Mouse (Mus musculus) hindbrain, embryonic 14.5 days (tissue): ENCODE measurements at regions not wholly inside any gene's neighbourhood (a gene's known extent, or its start where the extent isn't known, plus 50 kb on each side); places are given as distances from the start of the nearest gene placed in this dataset.

Experiments used
- ATAC-seq: fragments of 200-750 bp; cut with Nextera tagmentation; 2 replicates; pipeline ENCODE4 v1.8.0; 2017; ENCODE audit warnings: moderate number of reproducible peaks, mild to moderate bottlenecking, moderate TSS enrichment, moderate library complexity; ENCODE audit not compliant: low FRiP score
- DNase-seq: peaks from one replicate; pipeline ENCODE4 v3.0.0-alpha.2; 2015; ENCODE audit warnings: low spot score
- H3K27ac ChIP-seq: fragments of 300-500 bp; sonication (generic); 2 replicates; pipeline ENCODE4 v1.5.1; 2014; ENCODE audit warnings: mild to moderate bottlenecking, moderate library complexity
- H3K27me3 ChIP-seq: fragments of 300-500 bp; sonication (generic); 2 replicates; pipeline ENCODE4 v1.6.1; 2014; ENCODE audit warnings: mild to moderate bottlenecking, low read length, mixed read lengths; ENCODE audit not compliant: control insufficient read depth, insufficient read depth
- H3K36me3 ChIP-seq: fragments of 300-500 bp; sonication (generic); replicated peaks from 2 replicates; pipeline ENCODE4 v1.6.1; 2014; ENCODE audit not compliant: control insufficient read depth, insufficient read depth
- H3K4me1 ChIP-seq: fragments of 300-500 bp; sonication (generic); replicated peaks from 2 replicates; pipeline ENCODE4 v1.6.1; 2014; ENCODE audit warnings: antibody characterized with exemption, low read length, mixed read lengths; ENCODE audit not compliant: control insufficient read depth, insufficient read depth
- H3K4me2 ChIP-seq: fragments of 300-500 bp; sonication (generic); replicated peaks from 2 replicates; pipeline ENCODE4 v1.6.1; 2014; ENCODE audit warnings: mild to moderate bottlenecking, moderate library complexity
- H3K4me3 ChIP-seq: fragments of 300-500 bp; sonication (generic); replicated peaks from 2 replicates; pipeline ENCODE4 v1.5.1; 2014; ENCODE audit warnings: mild to moderate bottlenecking, low read length
- H3K9ac ChIP-seq: fragments of 300-500 bp; sonication (generic); 2 replicates; pipeline ENCODE4 v1.6.1; 2014
- H3K9me3 ChIP-seq: fragments of 300-500 bp; sonication (generic); 2 replicates; pipeline ENCODE4 v1.6.1; 2016; ENCODE audit warnings: low read length; ENCODE audit not compliant: control insufficient read depth
- WGBS: fragments of 180-500 bp; shearing (Covaris S2); extraction: QIAGEN DNeasy Blood & Tissue Kit; methylation state at CpG from one replicate; pipeline ENCODE4 v1.1.7; 2014; 5-methylcytosine and 5-hydroxymethylcytosine counted together

DNA sequence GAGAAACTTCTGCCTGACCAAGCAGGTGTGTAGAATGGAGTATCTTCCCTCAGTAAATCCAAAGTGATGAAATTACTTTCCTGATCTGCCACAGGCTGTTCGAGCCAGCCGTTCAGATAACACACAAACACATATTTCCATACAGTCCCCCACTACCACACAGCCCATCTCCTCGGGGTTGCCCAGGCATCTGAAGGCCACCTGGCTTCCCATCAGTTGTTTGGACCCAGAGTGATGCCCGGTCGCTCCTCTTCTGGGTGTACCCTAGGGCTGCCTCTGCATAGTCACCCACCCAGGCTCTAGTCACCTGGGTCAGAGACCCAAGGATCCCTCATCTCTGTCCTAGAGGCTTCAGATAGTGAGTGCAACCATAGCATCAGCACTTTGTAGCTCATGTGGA, 107.9 kb downstream of the CK137956 start:
- Histone ChIP-seq H3K36me3 (no peaks in the 10 kb centered on the region), H3K9ac (no peak overlapping the region), H3K9me3 (no peaks in the 10 kb centered on the region), H3K4me3 (no peak overlapping the region), H3K4me2 (no peak overlapping the region), H3K27ac (no peak overlapping the region), H3K4me1 (no peaks in the 10 kb centered on the region), H3K27me3 (no peaks in the 10 kb centered on the region)
- 90% methylated on average over 5 of the region's 5 CpGs for WGBS
- DNase-seq (no peak), ATAC-seq (no peak)

DNA sequence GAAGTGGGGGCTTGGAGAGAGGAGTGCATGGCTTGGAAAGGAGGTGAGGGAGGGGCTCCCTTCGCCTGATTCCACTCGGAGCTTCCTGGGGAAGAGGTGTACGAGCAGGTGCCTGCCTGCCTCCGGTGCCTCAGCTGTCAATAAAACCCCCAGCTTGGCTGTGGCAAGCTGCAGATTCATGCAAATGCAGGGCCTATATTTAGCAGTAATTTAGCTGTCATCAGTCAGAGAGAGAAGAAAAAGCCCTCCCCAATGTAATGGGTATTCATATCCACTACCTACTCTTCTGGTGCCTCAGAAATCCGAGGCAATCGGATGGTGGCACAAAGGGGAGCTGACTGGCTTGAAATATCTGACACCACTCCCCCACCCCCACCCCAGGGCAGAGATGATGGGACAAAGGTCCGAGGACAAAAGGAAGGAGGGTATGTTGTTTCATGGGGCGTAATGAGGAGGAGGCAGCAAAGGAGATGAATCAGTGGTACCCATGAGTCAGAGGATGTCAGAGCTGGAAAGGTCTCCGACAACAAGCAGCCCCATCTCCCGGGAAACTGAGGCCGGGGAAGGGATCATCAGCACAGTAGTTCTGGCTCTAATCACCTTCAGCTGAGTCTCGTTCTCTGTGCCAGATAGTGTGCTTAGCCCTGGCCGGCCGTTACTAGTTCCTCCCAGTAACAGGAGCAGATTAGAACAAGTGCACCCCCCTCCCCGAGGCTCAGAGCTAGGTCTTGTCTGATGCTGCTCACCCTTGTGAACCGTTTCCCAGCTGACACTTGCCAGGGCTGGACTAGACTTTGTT, 109.2 kb downstream of the CK137956 start:
- WGBS: 52% methylated on average over 16 of the region's 16 CpGs
- Histone ChIP-seq H3K36me3 (no peaks in the 10 kb centered on the region), H3K27ac (no peak overlapping the region), H3K27me3 (no peaks in the 10 kb centered on the region), H3K9ac (no peak overlapping the region), H3K4me2 (no peak overlapping the region), H3K9me3 (no peaks in the 10 kb centered on the region), H3K4me1 (no peaks in the 10 kb centered on the region), H3K4me3 (no peak overlapping the region)
- ATAC-seq (no peak), DNase-seq (no peak)

DNA sequence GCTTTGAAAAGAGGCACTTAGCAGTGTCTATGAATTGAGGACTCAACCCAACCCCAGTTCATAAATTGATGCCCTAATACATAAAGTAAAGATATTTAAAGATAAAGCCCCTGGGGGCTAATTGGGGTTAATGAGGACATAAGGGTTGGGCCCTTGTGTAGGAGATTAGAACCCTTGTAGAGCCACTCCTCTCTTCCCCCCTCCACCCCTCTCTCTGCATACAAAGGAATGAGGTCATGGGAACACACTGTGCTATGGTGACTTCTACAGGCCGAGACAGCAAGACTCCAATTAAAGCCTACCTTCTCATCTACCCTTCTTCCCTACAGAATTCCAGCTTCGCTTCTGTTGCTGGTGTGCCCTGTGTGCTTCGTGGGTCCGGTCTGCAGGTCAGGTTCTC, 110.5 kb downstream of the CK137956 start:
- 78% methylated on average over 4 of the region's 4 CpGs for WGBS
- no peak overlapping the region for H3K4me3 ChIP-seq

DNA sequence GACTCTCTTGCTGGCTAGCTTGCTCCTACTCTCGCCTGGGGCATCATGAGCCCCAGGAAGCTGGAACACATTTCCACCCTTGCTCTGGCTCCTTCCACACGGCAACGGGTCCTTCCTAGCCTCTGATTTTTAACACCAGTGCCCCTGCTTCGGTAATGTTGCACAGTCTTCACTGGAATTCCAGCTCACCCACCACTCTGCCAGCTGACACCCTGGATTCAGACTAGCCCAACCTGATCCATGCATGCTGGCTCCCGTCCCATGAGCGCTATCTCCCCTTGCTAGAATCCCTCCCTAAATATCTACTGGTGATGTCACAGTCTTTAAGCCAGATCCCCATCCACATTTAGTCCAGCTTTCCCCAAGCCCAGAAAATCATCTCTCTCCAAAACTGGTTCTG, 111.2 kb downstream of the CK137956 start:
- Histone ChIP-seq H3K36me3 (no peaks in the 10 kb centered on the region), H3K27ac (no peak overlapping the region), H3K4me2 (no peak overlapping the region), H3K4me1 (no peaks in the 10 kb centered on the region), H3K4me3 (no peak overlapping the region), H3K9ac (no peak overlapping the region), H3K27me3 (no peaks in the 10 kb centered on the region), H3K9me3 (no peaks in the 10 kb centered on the region)
- WGBS: 90% methylated on average over 6 of the region's 6 CpGs
- ATAC-seq (no peak), DNase-seq (no peak)

More for the DNA sequence above, 110.5 kb downstream of the CK137956 start:
- Histone ChIP-seq H3K27ac (no peak overlapping the region), H3K4me1 (no peaks in the 10 kb centered on the region), H3K9ac (no peak overlapping the region), H3K27me3 (no peaks in the 10 kb centered on the region), H3K36me3 (no peaks in the 10 kb centered on the region), H3K9me3 (no peaks in the 10 kb centered on the region), H3K4me2 (no peak overlapping the region)
- no peak for ATAC-seq
- no peak for DNase-seq

DNA sequence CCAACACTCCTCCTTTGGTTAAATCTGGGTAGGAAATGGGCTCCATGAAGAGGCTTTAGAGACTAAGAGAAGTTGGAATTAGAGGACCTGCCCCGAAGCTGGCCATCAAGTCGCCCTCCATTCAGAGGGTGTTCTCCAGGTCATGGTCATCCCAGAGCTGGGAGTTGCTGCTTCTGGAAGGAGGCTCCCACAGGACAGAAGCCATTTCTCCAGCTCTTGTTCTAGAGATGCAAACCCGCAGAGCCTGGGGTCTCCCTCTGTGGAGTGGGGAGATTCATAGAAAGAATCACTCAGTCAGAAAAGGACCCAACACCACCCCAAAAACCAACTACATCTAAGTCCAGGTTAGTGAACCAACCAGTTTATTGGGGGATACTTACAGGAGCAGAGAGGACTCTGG, 112.2 kb downstream of the CK137956 start:
- WGBS: 89% methylated on average over 3 of the region's 3 CpGs
- no peak for ATAC-seq
- Histone ChIP-seq H3K9ac (no peak overlapping the region), H3K4me1 (no peaks in the 10 kb centered on the region), H3K27me3 (no peaks in the 10 kb centered on the region), H3K27ac (no peak overlapping the region), H3K4me2 (no peak overlapping the region), H3K9me3 (no peaks in the 10 kb centered on the region), H3K36me3 (no peaks in the 10 kb centered on the region), H3K4me3 (no peak overlapping the region)
- no peak for DNase-seq

DNA sequence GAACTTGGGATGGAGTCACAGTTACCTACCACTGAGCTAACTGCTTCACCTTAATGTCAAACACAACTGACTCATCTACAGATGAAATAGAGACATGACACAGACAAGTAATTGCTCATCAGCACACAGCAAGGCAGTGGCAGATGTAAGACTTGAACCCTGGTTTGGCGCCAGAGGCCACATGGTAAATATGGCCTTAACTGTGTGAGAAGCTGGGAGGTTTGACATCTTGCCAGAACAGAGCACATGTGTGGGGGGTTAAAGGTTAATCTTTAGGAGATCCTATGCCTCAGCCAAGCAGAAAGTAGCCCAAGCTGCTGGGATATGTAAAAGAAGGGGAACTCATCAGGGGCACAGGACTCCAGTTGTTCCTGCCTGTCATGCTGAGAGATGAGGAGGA, 114.9 kb downstream of the CK137956 start:
- Histone ChIP-seq H3K4me3 (no peak overlapping the region), H3K9ac (no peak overlapping the region), H3K27me3 (no peaks in the 10 kb centered on the region), H3K27ac (no peak overlapping the region), H3K9me3 (no peaks in the 10 kb centered on the region), H3K4me2 (no peak overlapping the region), H3K36me3 (no peaks in the 10 kb centered on the region), H3K4me1 (no peaks in the 10 kb centered on the region)
- ATAC-seq (no peak), DNase-seq (no peak)
- whole genome bisulfite sequencing: 81% methylated on average over 1 of the region's 1 CpGs

DNA sequence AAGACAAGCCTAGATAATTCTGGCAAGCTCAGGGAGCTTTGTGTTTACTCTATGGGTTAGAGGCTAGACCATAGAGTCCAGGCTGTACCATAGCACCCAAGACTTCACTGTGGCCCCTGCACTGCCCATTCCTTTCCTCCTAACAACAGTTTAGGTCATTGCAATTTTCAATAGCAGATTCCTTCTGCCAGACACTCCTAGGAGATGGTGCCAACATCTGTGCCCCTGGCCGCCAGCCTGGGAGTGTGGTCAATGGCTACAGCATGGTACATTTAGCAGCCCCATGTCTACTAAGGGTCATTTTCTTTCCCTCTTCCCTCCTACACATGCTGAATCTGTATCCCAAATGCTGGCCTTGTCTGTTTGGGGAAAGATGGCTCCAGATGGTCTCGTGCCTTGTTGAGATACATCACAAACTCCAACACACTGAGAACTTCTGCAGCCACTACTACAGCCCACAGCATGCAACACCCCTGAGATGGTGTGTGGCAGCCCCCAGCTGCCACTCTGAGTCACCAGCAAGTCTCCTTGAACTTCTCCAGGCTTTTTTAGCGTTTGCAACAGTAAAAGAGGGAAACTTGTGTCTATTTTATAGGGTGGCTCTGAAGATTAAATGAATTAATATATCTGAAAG, 115.9 kb downstream of the CK137956 start:
- no peaks in the 10 kb centered on the region for H3K36me3 ChIP-seq

DNA sequence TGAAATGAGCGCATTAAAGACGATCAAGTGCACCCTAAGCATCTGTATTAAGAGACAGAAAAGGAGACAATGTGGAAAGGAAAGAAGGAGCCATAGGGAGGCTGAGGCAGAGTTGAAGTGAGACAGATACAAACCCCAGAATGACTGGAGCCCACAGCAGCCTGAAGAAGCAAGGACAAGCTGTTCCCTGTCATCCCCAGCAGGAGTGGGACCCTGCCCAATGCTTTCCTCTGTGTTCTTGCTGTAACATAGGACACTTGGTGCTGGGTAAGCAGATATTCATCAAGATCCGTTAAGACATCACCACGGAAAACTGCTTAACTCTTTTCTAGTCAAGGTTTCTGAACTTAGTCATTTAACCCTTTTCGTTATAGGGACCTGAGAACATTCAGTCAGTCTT, 121.4 kb downstream of the CK137956 start:
- DNase-seq: no peak
- Histone ChIP-seq H3K27me3 (no peaks in the 10 kb centered on the region), H3K4me3 (no peak overlapping the region), H3K27ac (no peak overlapping the region), H3K4me1 (no peaks in the 10 kb centered on the region), H3K9ac (no peak overlapping the region), H3K36me3 (no peaks in the 10 kb centered on the region), H3K4me2 (no peak overlapping the region), H3K9me3 (no peaks in the 10 kb centered on the region)
- 87% methylated on average over 5 of the region's 5 CpGs for WGBS
- no peak for ATAC-seq

More for the DNA sequence above, 115.9 kb downstream of the CK137956 start:
- ATAC-seq (no peak), DNase-seq (no peak)
- H3K4me1 ChIP-seq: no peaks in the 10 kb centered on the region
- H3K4me2 ChIP-seq: no peak overlapping the region
- no peak overlapping the region for H3K9ac ChIP-seq
- no peak overlapping the region for H3K27ac ChIP-seq
- H3K4me3 ChIP-seq: no peak overlapping the region
- H3K9me3 ChIP-seq: no peaks in the 10 kb centered on the region
- WGBS: 83% methylated on average over 3 of the region's 3 CpGs
- no peaks in the 10 kb centered on the region for H3K27me3 ChIP-seq

DNA sequence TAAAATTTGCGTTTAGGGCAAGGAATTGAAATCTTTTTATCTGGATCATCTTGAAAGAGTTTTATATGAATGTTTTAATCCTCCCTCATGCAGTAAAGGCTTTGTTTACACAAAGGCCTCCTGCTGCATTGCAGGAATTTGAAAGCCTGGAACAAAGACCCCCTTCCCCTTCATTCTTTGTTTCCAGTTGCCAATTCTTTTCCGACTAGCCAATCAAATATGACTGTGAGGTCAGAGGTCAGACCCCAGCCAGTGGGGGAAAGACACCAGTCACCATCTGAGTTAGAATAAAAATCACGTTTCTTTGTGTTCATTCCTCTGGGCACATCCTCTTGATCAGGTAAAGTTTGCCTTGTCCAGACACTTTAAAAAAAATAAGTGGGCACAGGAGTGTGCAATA, 124.4 kb downstream of the CK137956 start:
- DNase-seq: no peak
- Histone ChIP-seq H3K4me1 (no peaks in the 10 kb centered on the region), H3K4me2 (no peak overlapping the region), H3K27me3 (no peaks in the 10 kb centered on the region), H3K9me3 (no peaks in the 10 kb centered on the region), H3K27ac (no peak overlapping the region), H3K9ac (no peak overlapping the region), H3K4me3 (no peak overlapping the region), H3K36me3 (no peaks in the 10 kb centered on the region)
- ATAC-seq: no peak
- WGBS: 14% methylated on average over 3 of the region's 3 CpGs
